Mouse (Mus musculus) neural tube, embryonic 13.5 days (tissue): ENCODE measurements around the gene Chrne. TPM values are rescaled to one million over a fixed set of nuclear protein-coding genes. Genes with fewer than 3 reads are reported as not detected.

Source experiments
- ATAC-seq: fragments of 200-750 bp; cut with Nextera tagmentation; 2 replicates; pipeline ENCODE4 v1.8.0; 2017; ENCODE audit warnings: low read depth, mild to moderate bottlenecking, moderate TSS enrichment, moderate library complexity
- H3K27ac ChIP-seq: fragments of 300-500 bp; sonication (generic); replicated peaks from 2 replicates; pipeline ENCODE4 v1.5.1; 2015; ENCODE audit warnings: moderate library complexity, mild to moderate bottlenecking, inconsistent platforms
- H3K27me3 ChIP-seq: fragments of 300-500 bp; sonication (generic); 2 replicates; pipeline ENCODE4 v1.6.1; 2015; ENCODE audit warnings: mild to moderate bottlenecking, inconsistent platforms
- H3K36me3 ChIP-seq: fragments of 300-500 bp; sonication (generic); 2 replicates; pipeline ENCODE4 v1.6.1; 2015; ENCODE audit warnings: mild to moderate bottlenecking, inconsistent platforms
- H3K4me1 ChIP-seq: fragments of 300-500 bp; sonication (generic); replicated peaks from 2 replicates; pipeline ENCODE4 v1.6.1; 2015; ENCODE audit warnings: inconsistent platforms
- H3K4me2 ChIP-seq: fragments of 300-500 bp; sonication (generic); 2 replicates; pipeline ENCODE4 v1.6.1; 2015; ENCODE audit warnings: inconsistent platforms, mild to moderate bottlenecking, moderate library complexity
- H3K4me3 ChIP-seq: fragments of 300-500 bp; sonication (generic); 2 replicates; pipeline ENCODE4 v1.5.1; 2015; ENCODE audit warnings: mild to moderate bottlenecking, inconsistent platforms
- H3K9ac ChIP-seq: fragments of 300-500 bp; sonication (generic); 2 replicates; pipeline ENCODE4 v1.6.1; 2015; ENCODE audit warnings: moderate library complexity, mild to moderate bottlenecking, inconsistent platforms
- H3K9me3 ChIP-seq: fragments of 300-500 bp; sonication (generic); 2 replicates; pipeline ENCODE4 v1.6.1; 2016; ENCODE audit warnings: inconsistent platforms
- WGBS: fragments of 180-500 bp; shearing (Covaris S2); methylation state at CpG from one replicate; pipeline ENCODE4 v1.1.7; 2015; 5-methylcytosine and 5-hydroxymethylcytosine counted together
- polyA plus RNA-seq: library from polyadenylated mRNA; unstranded; fragments of >200 nt; fragmentation: Nextera tagmentation; extraction: Ambion mirVana; gene quantifications from 2 replicates; pipeline ENCODE4 v1.2.1, GENCODE M21; 2015

The Chrne gene
- 0.38 TPM in 1 of 2 replicates, not detected in the other for polyA plus RNA-seq

GRCm38 (mm10) chr11:70619101-70619500 lies at the start of gene Chrne:
Chrne (minus strand) TSS chr11:70619216.
- Histone ChIP-seq H3K36me3 (0 out of 2 replicates have a peak, but pooled peaks cover 3% of the 10 kb centered on the region), H3K9ac (no peak within 1 kb of the TSS), H3K4me1 (peaks cover 10% of the 10 kb centered on the region), H3K9me3 (no peaks in the 10 kb centered on the region), H3K4me2 (no peak within 1 kb of the TSS), H3K27me3 (peaks cover 8% of the 10 kb centered on the region; the same call in 1 of the 2 replicates), H3K4me3 (no peak within 1 kb of the TSS), H3K27ac (no peak within 1 kb of the TSS)
- ATAC-seq, result no peak
- 59% methylated on average over 1 of the region's 1 CpGs for WGBS

DNA sequence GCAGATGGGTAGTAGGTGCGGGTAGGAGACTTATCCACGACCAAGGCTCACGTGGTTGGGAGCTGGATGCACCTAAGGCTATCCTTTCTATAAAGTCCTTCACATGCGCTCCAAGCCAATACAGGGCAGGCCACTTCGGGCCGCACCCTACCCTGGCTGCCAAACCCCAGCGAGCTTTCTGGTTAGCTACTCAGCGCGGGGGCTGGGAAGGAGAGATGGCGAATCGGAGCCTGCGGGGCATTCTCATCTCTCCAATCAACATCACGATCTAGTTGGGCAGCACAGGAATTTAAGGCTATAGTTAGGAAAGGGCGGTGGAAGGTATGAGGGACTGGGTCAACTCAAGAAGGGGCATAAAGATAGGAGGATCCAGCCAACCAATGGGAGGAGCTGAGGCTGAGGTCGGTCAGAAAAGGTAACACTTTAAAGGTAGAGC lies 49.3 kb upstream of the Chrne start:
- peak overlapping the region; percentile 72 for H3K9ac ChIP-seq
- WGBS, result under 1% methylated on average over 15 of the region's 15 CpGs
- H3K27ac ChIP-seq, result peak overlapping the region; percentile 90
- no peak; the same call in 1 of the 2 replicates for ATAC-seq
- peak overlapping the region; percentile 92 for H3K4me2 ChIP-seq
- no peaks in the 10 kb centered on the region for H3K9me3 ChIP-seq
- peaks cover 37% of the 10 kb centered on the region for H3K4me1 ChIP-seq
- peak overlapping the region; percentile 66 for H3K4me3 ChIP-seq
- no peaks in the 10 kb centered on the region for H3K27me3 ChIP-seq
- peaks cover 41% of the 10 kb centered on the region for H3K36me3 ChIP-seq

DNA sequence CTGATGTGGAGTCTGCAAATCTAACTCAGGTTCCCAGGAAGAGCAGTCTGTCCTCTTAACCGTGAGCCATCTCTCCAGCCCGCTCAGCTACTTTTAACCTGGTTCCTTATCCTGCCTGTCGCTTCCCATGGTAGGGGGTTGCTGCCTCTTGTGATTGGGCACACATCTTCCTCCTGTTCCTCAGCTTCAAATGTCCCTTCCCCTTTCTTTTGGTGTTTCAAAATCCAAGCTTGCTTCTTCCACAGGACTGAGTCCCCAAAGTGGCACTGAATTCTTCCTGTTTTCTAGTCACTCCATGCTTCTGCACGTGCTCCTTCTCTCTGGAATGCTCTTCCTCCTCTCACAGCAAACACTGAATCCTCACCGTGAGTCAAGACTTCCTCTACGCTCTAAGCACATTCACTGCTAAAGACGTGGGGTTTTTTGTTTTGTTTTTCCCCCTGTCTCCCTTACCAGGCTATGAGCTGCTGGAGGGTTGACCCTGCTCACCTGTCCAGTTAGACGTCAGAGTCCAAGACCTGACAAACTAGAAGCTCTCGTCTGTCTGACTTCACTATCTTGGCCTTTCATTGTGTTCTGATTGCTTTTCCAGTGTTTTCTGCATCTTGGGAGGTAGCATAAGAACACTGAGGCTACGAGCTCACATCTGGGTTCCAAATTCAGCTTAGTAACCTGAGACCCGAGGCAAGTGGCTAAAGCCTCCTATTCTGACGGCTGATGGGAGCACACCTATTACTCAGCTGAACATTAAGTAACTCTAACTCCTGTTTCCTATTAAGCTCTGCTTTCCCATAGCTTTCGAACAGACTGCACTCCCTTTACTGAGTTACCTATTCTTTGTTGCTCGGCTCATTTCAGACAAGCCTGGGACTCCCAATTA lies 48.5 kb upstream of the Chrne start:
- 78% methylated on average over 14 of the region's 14 CpGs for WGBS
- ATAC-seq, result no peak
- Histone ChIP-seq H3K27ac (peak overlapping the region; percentile 90), H3K4me2 (peak overlapping the region; percentile 92), H3K36me3 (peaks cover 45% of the 10 kb centered on the region), H3K4me3 (peak overlapping the region; percentile 66), H3K9ac (peak overlapping the region; percentile 72), H3K27me3 (no peaks in the 10 kb centered on the region), H3K4me1 (peaks cover 37% of the 10 kb centered on the region), H3K9me3 (no peaks in the 10 kb centered on the region)

GRCm38 (mm10) chr11:70666687-70667086 lies 47.7 kb upstream of the Chrne start:
- Histone ChIP-seq H3K4me2 (no peak overlapping the region), H3K4me1 (peaks cover 36% of the 10 kb centered on the region), H3K4me3 (no peak overlapping the region), H3K27me3 (no peaks in the 10 kb centered on the region), H3K27ac (no peak overlapping the region), H3K9ac (no peak overlapping the region), H3K9me3 (no peaks in the 10 kb centered on the region), H3K36me3 (peaks cover 48% of the 10 kb centered on the region)
- ATAC-seq, result no peak
- WGBS, result 92% methylated on average over 8 of the region's 8 CpGs

GRCm38 (mm10) chr11:70664741-70665140 lies 45.7 kb upstream of the Chrne start:
- Histone ChIP-seq H3K9ac (no peak overlapping the region), H3K4me3 (no peak overlapping the region), H3K27me3 (no peaks in the 10 kb centered on the region), H3K9me3 (no peaks in the 10 kb centered on the region), H3K4me1 (peaks cover 17% of the 10 kb centered on the region), H3K4me2 (no peak overlapping the region), H3K27ac (no peak overlapping the region), H3K36me3 (peaks cover 53% of the 10 kb centered on the region)
- ATAC-seq, result no peak
- WGBS, result 94% methylated on average over 9 of the region's 9 CpGs

- H3K4me1 ChIP-seq, result peaks cover 17% of the 10 kb centered on the region
- H3K36me3 ChIP-seq, result peaks cover 53% of the 10 kb centered on the region
- no peak overlapping the region for H3K4me2 ChIP-seq
- no peak overlapping the region for H3K4me3 ChIP-seq
- ATAC-seq, result no peak
- no peak overlapping the region for H3K27ac ChIP-seq
- WGBS, result 93% methylated on average over 6 of the region's 6 CpGs
- H3K9ac ChIP-seq, result no peak overlapping the region
- no peaks in the 10 kb centered on the region for H3K27me3 ChIP-seq
- H3K9me3 ChIP-seq, result no peaks in the 10 kb centered on the region
Measured at GRCm38 (mm10) chr11:70663957-70664356, 44.9 kb upstream of the Chrne start.

GRCm38 (mm10) chr11:70663101-70663500 lies 44.1 kb upstream of the Chrne start:
- peaks cover 53% of the 10 kb centered on the region for H3K36me3 ChIP-seq
- WGBS, result 95% methylated on average over 8 of the region's 8 CpGs
- H3K4me1 ChIP-seq, result peaks cover 14% of the 10 kb centered on the region
- H3K4me2 ChIP-seq, result no peak overlapping the region
- H3K27me3 ChIP-seq, result no peaks in the 10 kb centered on the region
- no peak overlapping the region for H3K4me3 ChIP-seq
- H3K9me3 ChIP-seq, result no peaks in the 10 kb centered on the region
- no peak overlapping the region for H3K9ac ChIP-seq
- no peak for ATAC-seq
- H3K27ac ChIP-seq, result no peak overlapping the region

GRCm38 (mm10) chr11:70660571-70660970 lies 41.6 kb upstream of the Chrne start:
- Histone ChIP-seq H3K9ac (no peak overlapping the region), H3K36me3 (peaks cover 47% of the 10 kb centered on the region), H3K9me3 (no peaks in the 10 kb centered on the region), H3K27me3 (no peaks in the 10 kb centered on the region), H3K4me1 (peaks cover 18% of the 10 kb centered on the region), H3K4me3 (no peak overlapping the region), H3K4me2 (no peak overlapping the region), H3K27ac (no peak overlapping the region)
- 88% methylated on average over 8 of the region's 8 CpGs for WGBS
- no peak for ATAC-seq

GRCm38 (mm10) chr11:70658942-70659341 lies 39.9 kb upstream of the Chrne start:
- H3K36me3 ChIP-seq, result peaks cover 32% of the 10 kb centered on the region
- ATAC-seq, result no peak
- WGBS, result 81% methylated on average over 8 of the region's 8 CpGs
- H3K4me2 ChIP-seq, result no peak overlapping the region
- no peaks in the 10 kb centered on the region for H3K9me3 ChIP-seq
- no peak overlapping the region for H3K4me3 ChIP-seq
- H3K9ac ChIP-seq, result no peak overlapping the region
- no peaks in the 10 kb centered on the region for H3K27me3 ChIP-seq
- no peak overlapping the region for H3K27ac ChIP-seq
- H3K4me1 ChIP-seq, result peaks cover 23% of the 10 kb centered on the region

GRCm38 (mm10) chr11:70658521-70658920 lies 39.5 kb upstream of the Chrne start:
- WGBS, result 90% methylated on average over 5 of the region's 5 CpGs

GRCm38 (mm10) chr11:70657991-70658390 lies 39.0 kb upstream of the Chrne start:
- Histone ChIP-seq H3K9me3 (no peaks in the 10 kb centered on the region), H3K4me3 (no peak overlapping the region), H3K36me3 (peaks cover 22% of the 10 kb centered on the region), H3K4me2 (no peak overlapping the region), H3K27ac (no peak overlapping the region), H3K4me1 (peaks cover 29% of the 10 kb centered on the region), H3K9ac (no peak overlapping the region), H3K27me3 (no peaks in the 10 kb centered on the region)
- WGBS, result 63% methylated on average over 9 of the region's 9 CpGs
- ATAC-seq, result no peak

More at GRCm38 (mm10) chr11:70658521-70658920, 39.5 kb upstream of the Chrne start:
- Histone ChIP-seq H3K27ac (no peak overlapping the region), H3K9me3 (no peaks in the 10 kb centered on the region), H3K4me3 (no peak overlapping the region), H3K4me1 (peaks cover 23% of the 10 kb centered on the region), H3K36me3 (peaks cover 28% of the 10 kb centered on the region), H3K4me2 (no peak overlapping the region), H3K27me3 (no peaks in the 10 kb centered on the region), H3K9ac (no peak overlapping the region)
- ATAC-seq, result no peak

DNA sequence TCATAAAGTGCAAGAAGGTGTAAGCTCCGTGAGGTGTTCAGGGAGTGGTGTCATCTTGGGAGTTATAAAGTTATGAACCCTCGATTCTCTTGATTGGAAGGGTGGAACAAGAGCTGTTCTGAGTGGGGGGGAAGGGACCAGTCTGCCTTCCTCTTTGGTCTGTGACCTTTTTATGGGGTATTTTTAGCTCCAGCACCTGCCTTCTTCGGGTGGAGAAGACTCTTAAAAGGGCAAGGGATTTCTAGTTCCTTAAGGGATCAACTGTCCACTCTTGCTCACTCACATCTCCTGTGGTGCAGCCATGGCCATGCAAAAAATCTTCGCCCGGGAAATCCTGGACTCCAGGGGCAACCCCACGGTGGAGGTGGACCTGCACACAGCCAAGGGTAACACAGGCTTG lies 38.6 kb upstream of the Chrne start:
- Histone ChIP-seq H3K4me1 (peaks cover 33% of the 10 kb centered on the region), H3K4me2 (no peak overlapping the region), H3K27me3 (no peaks in the 10 kb centered on the region), H3K9me3 (no peaks in the 10 kb centered on the region), H3K36me3 (peaks cover 21% of the 10 kb centered on the region), H3K27ac (no peak overlapping the region), H3K9ac (no peak overlapping the region), H3K4me3 (no peak overlapping the region)
- no peak for ATAC-seq
- 55% methylated on average over 6 of the region's 6 CpGs for WGBS
